In genomic region chr4:107156983-107157401, GRCm38 (mm10) we compare ENCODE assay signal across 24 mouse cellular contexts. TPM values are rescaled to one million over a fixed set of nuclear protein-coding genes. Genes with fewer than 3 reads are reported as not detected.
DNase-seq lines count a peak whose midpoint lies in the region; ATAC-seq lines count a peak whose summit lies in the region.
"Had no signal": no experiment of that assay in that cellular context is flagged by ENCODE, and none has a peak within 500 bp of the region (broad histone marks: within the 10 kb centered on the region; RNA-seq: fewer than 3 reads in every experiment).

No protein-coding gene starts in this region.

- peak; percentile 82 for ATAC-seq in liver, embryonic 16.5 days (ENCODE audit: low read depth)
- ATAC-seq: hindbrain, postnatal 0 days; intestine, postnatal 0 days had no signal

- H3K27ac ChIP-seq in liver, embryonic 16.5 days (ENCODE audit: low read length): no peak overlapping the region
- H3K27ac ChIP-seq: forebrain, embryonic 12.5 days; heart, adult 2 months; hindbrain, postnatal 0 days; macrophage; midbrain, embryonic 10.5 days had no signal

- 60% methylated on average over 4 of the region's 4 CpGs for WGBS in liver, embryonic 16.5 days (ENCODE audit: insufficient replicate concordance)

- H3K36me3 ChIP-seq in liver, embryonic 16.5 days (ENCODE audit: control insufficient read depth, insufficient read depth): no peaks in the 10 kb centered on the region; the same call in 1 of the 2 replicates

- H3K4me1 ChIP-seq in liver, embryonic 16.5 days (ENCODE audit: control insufficient read depth, low read depth, low read length): no peaks in the 10 kb centered on the region
- H3K4me1 ChIP-seq: forebrain, embryonic 12.5 days; midbrain, embryonic 10.5 days had no signal

- H3K9me3 ChIP-seq in liver, embryonic 16.5 days (replicated peaks; ENCODE audit: control insufficient read depth, low read length): no peaks in the 10 kb centered on the region
- H3K9me3 ChIP-seq: forebrain, embryonic 12.5 days; midbrain, embryonic 10.5 days had no signal

- no peak overlapping the region for H3K4me3 ChIP-seq in liver, embryonic 16.5 days (ENCODE audit: low read depth, low read length)
- H3K4me3 ChIP-seq: forebrain, embryonic 12.5 days; heart, adult 2 months; midbrain, embryonic 10.5 days had no signal

- peak; percentile 10 for DNase-seq in adrenal gland, postnatal 10 days
- DNase-seq in adrenal gland, adult 2 months: no peak
- DNase-seq in kidney, adult 8-10 months: peak; percentile 56 to 79
- peak; percentile 61 for DNase-seq in kidney, postnatal 14 days
- no peak for DNase-seq in lung, postnatal 36 days
- DNase-seq in heart, adult 8-10 months (ENCODE audit: low spot score): no peak
- DNase-seq in right cerebral cortex, postnatal 25 days: no peak
- DNase-seq: cerebellum, adult 8-10 months; gastrocnemius, postnatal 10 days; heart, adult 2 months; layer of hippocampus, adult 9-11 months; lung, embryonic 14.5 days; thymus, postnatal 25 days had no signal

- H3K27me3 ChIP-seq in liver, embryonic 16.5 days (ENCODE audit: control insufficient read depth, insufficient read depth, low read depth, low read length): no peaks in the 10 kb centered on the region
- H3K27me3 ChIP-seq: forebrain, embryonic 12.5 days had no signal

- H3K4me2 ChIP-seq in liver, embryonic 16.5 days (ENCODE audit: low read depth, low read length): no peak overlapping the region
- H3K4me2 ChIP-seq: forebrain, embryonic 12.5 days; lung, embryonic 14.5 days had no signal

- H3K9ac ChIP-seq in liver, embryonic 16.5 days (ENCODE audit: low read depth, low read length): no peak overlapping the region
- H3K9ac ChIP-seq: forebrain, embryonic 12.5 days; lung, embryonic 14.5 days had no signal

RNA-seq across cellular contexts. Expression of gene Tmem59, which starts 21.2 kb away (rescaled TPM):
- 100 to 1,000 TPM; 288 to 289 TPM for total RNA-seq in adrenal gland, postnatal 10 days (2021)
- total RNA-seq in adrenal gland, adult 2 months (2021): 100 to 1,000 TPM; 274 to 379 TPM
- 746 and 999 TPM in 2 replicates for polyA plus RNA-seq in adrenal gland, adult 2 months (2012; rRNA removed)
- 196 and 197 TPM in 2 replicates for polyA plus RNA-seq in liver, embryonic 16.5 days (2015; fragmentation: Nextera tagmentation; extraction: Ambion mirVana)
- total RNA-seq in heart, adult 8-10 months (2022): 100 to 1,000 TPM; 121 to 126 (median 122) TPM

RNA-seq across cellular contexts. Expression of gene Tceanc2, which starts 21.9 kb away (rescaled TPM):
- total RNA-seq in adrenal gland, postnatal 10 days (2021): 10 to 100 TPM; 22.4 to 22.8 TPM
- 10 to 100 TPM; 22.7 to 26.7 TPM for total RNA-seq in adrenal gland, adult 2 months (2021)
- 5.3 and 5.4 TPM in 2 replicates for polyA plus RNA-seq in adrenal gland, adult 2 months (2012; rRNA removed)
- 11.7 and 19.8 TPM in 2 replicates for polyA plus RNA-seq in liver, embryonic 16.5 days (2015; fragmentation: Nextera tagmentation; extraction: Ambion mirVana)
- 10 to 100 TPM; 10.7 to 15.1 (median 12.2) TPM for total RNA-seq in heart, adult 8-10 months (2022)

RNA-seq across cellular contexts. Expression of gene Ldlrad1, which starts 52.0 kb away (rescaled TPM):
- under 1 TPM in 1 of 2 experiments, not detected in 1; 0.27 TPM for total RNA-seq in adrenal gland, postnatal 10 days (2021)
- total RNA-seq in adrenal gland, adult 2 months (2021): not detected
- polyA plus RNA-seq in adrenal gland, adult 2 months (2012; rRNA removed): 0.15 and 0.45 TPM in 2 replicates
- polyA plus RNA-seq in liver, embryonic 16.5 days (2015; fragmentation: Nextera tagmentation; extraction: Ambion mirVana): not detected in 2 replicates
- total RNA-seq in heart, adult 8-10 months (2022): not detected
- total RNA-seq: ES-E14; gastrocnemius, postnatal 10 days; heart, adult 2 months; hindbrain, postnatal 0 days had no signal
- polyA plus RNA-seq: embryonic facial prominence, embryonic 11.5 days; forebrain, embryonic 12.5 days; heart, embryonic 16.5 days; hindbrain, postnatal 0 days; intestine, postnatal 0 days; limb, embryonic 11.5 days; lung, embryonic 14.5 days; macrophage; midbrain, embryonic 10.5 days; neural tube, embryonic 11.5 days had no signal

Comparison
In these comparisons a context has a peak if more than half of its experiments do, and no peak if none do; other contexts are left out.
1. DNase-seq: peak in adrenal gland, postnatal 10 days (single experiment), kidney, adult 8-10 months (2 of 2) and kidney, postnatal 14 days (single experiment); none in adrenal gland, adult 2 months (single experiment), lung, postnatal 36 days (single experiment), heart, adult 8-10 months (single experiment) and right cerebral cortex, postnatal 25 days (single experiment).